Mouse (Mus musculus) cerebellum, postnatal 25 days (tissue): ENCODE measurements around the gene S100z.

Source experiments
- DNase-seq, 2 experiments: peaks; one replicate each; pipeline ENCODE4 v3.0.0; 2021; ENCODE audit warnings: mixed read lengths in 2 of 2

Gene S100z

GRCm38 (mm10) chr13:95444291-95444690, 34.2 kb downstream of the S100z start:
- DNase-seq, result no peak

- DNase-seq, result no peak
Observed at GRCm38 (mm10) chr13:95443376-95444233, 34.9 kb downstream of the S100z start.

GRCm38 (mm10) chr13:95442901-95443300, 35.6 kb downstream of the S100z start:
- no peak for DNase-seq

- no peak for DNase-seq
Observed at GRCm38 (mm10) chr13:95439569-95439968, 39.0 kb downstream of the S100z start.

- DNase-seq, result no peak
Observed at GRCm38 (mm10) chr13:95431760-95432159, 46.8 kb downstream of the S100z start.

- no peak for DNase-seq
Observed at GRCm38 (mm10) chr13:95427499-95427898, 51.0 kb downstream of the S100z start.
